Mouse (Mus musculus) embryonic facial prominence, embryonic 11.5 days (tissue): ENCODE data around the gene Itm2c. TPM values are rescaled to one million over a fixed set of nuclear protein-coding genes. Genes with fewer than 3 reads are reported as not detected.

Source experiments
- ATAC-seq: fragments of 200-750 bp; cut with Nextera tagmentation; replicated peaks from 2 replicates; pipeline ENCODE4 v1.8.0; 2017; ENCODE audit warnings: low read depth; ENCODE audit not compliant: insufficient number of reproducible peaks, low FRiP score, low TSS enrichment
- DNase-seq: peaks from one replicate; pipeline ENCODE4 v3.0.0-alpha.2; 2015; ENCODE audit warnings: low spot score
- H3K27ac ChIP-seq: fragments of 300-500 bp; sonication (generic); replicated peaks from 2 replicates; pipeline ENCODE4 v1.5.1; 2014; ENCODE audit warnings: mild to moderate bottlenecking, low read depth, low read length, control low read depth
- H3K27me3 ChIP-seq: fragments of 300-500 bp; sonication (generic); 2 replicates; pipeline ENCODE4 v1.6.1; 2014; ENCODE audit warnings: mild to moderate bottlenecking, low read length, moderate library complexity, mixed read lengths; ENCODE audit not compliant: control insufficient read depth, insufficient read depth
- H3K36me3 ChIP-seq: fragments of 300-500 bp; sonication (generic); replicated peaks from 2 replicates; pipeline ENCODE4 v1.6.1; 2014; ENCODE audit warnings: low read depth, mild to moderate bottlenecking, low read length, moderate library complexity, mixed read lengths; ENCODE audit not compliant: control insufficient read depth, insufficient read depth
- H3K4me1 ChIP-seq: fragments of 300-500 bp; sonication (generic); 2 replicates; pipeline ENCODE4 v1.6.1; 2014; ENCODE audit warnings: low read length, mixed read lengths; ENCODE audit not compliant: control insufficient read depth, insufficient read depth
- H3K4me2 ChIP-seq: fragments of 300-500 bp; sonication (generic); 2 replicates; pipeline ENCODE4 v1.6.1; 2014; ENCODE audit warnings: low read depth, mild to moderate bottlenecking, control low read depth, low read length, moderate library complexity
- H3K4me3 ChIP-seq: fragments of 300-500 bp; sonication (generic); 2 replicates; pipeline ENCODE4 v1.5.1; 2014; ENCODE audit warnings: low read depth, low read length, control low read depth
- H3K9ac ChIP-seq: fragments of 300-500 bp; sonication (generic); replicated peaks from 2 replicates; pipeline ENCODE4 v1.6.1; 2014; ENCODE audit warnings: mild to moderate bottlenecking, control low read depth, low read length
- H3K9me3 ChIP-seq: fragments of 300-500 bp; sonication (generic); replicated peaks from 2 replicates; pipeline ENCODE4 v1.6.1; 2016; ENCODE audit warnings: mild to moderate bottlenecking, low read length, inconsistent platforms, mixed read lengths; ENCODE audit not compliant: control insufficient read depth
- WGBS: fragments of 180-500 bp; shearing (Covaris S2); extraction: QIAGEN DNeasy Blood & Tissue Kit; methylation state at CpG from one replicate; pipeline ENCODE4 v1.1.7; 2014; 5-methylcytosine and 5-hydroxymethylcytosine counted together
- polyA plus RNA-seq: library from polyadenylated mRNA; unstranded; fragments of >200 nt; fragmentation: Nextera tagmentation; extraction: Ambion mirVana; gene quantifications from 2 replicates; pipeline ENCODE4 v1.2.1, GENCODE M21; 2014

Itm2c gene
- polyA plus RNA-seq, 1 experiment from 2014 or later: 133 TPM

- no peak for ATAC-seq
- Histone ChIP-seq H3K9ac (no peak overlapping the region), H3K27ac (no peak overlapping the region), H3K4me3 (no peak overlapping the region), H3K4me2 (no peak overlapping the region), H3K27me3 (no peaks in the 10 kb centered on the region), H3K9me3 (no peaks in the 10 kb centered on the region), H3K4me1 (no peaks in the 10 kb centered on the region), H3K36me3 (no peaks in the 10 kb centered on the region)
- no peak for DNase-seq
- WGBS: 92% methylated on average over 2 of the region's 2 CpGs
Observed at GRCm38 (mm10) chr1:85949085-85949684, 55.1 kb downstream of the Itm2c start.

DNA sequence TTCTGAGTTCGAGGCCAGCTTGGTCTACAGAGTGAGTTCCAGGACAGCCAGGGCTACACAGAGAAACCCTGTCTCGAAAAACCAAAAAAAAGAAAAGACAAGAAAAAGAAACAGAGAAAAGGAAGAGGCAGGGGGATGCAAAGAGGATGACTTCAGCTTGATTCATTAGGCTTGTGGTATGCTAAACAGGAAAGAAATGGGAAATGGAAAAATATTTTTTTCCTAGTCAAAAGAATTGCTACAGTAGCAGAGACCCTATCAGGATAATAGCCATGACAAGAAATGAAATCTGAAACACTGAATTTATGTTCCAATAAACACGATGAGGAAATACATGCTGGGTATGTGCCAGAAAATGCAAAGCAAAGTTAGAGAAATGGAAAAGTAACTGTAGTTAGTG lies 61.1 kb downstream of the Itm2c start:
- Histone ChIP-seq H3K4me3 (no peak overlapping the region), H3K4me2 (no peak overlapping the region), H3K4me1 (no peaks in the 10 kb centered on the region), H3K9me3 (no peaks in the 10 kb centered on the region), H3K9ac (no peak overlapping the region), H3K27ac (no peak overlapping the region), H3K36me3 (no peaks in the 10 kb centered on the region), H3K27me3 (no peaks in the 10 kb centered on the region)
- ATAC-seq (no peak), DNase-seq (no peak)
- WGBS: 76% methylated on average over 3 of the region's 3 CpGs

DNA sequence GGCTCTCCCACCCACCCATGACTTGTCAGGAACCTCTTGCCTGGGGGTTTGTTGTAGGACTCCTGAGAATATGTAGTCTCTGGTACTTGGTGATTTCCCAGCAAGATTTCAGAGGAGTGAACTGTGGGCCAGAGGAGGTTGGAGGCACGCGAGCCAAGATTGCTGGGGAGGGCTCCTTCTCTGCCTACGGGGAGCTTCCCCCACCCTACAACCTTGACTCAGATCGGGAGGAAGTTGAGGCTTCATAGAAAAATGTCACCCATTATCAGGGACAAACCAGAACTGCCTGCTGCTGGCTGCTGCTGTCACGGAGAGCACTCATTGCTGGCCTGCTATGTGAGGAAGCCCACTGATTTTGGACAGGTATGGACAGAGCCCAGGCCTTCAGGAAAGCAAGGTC lies 63.2 kb downstream of the Itm2c start:
- Histone ChIP-seq H3K4me2 (no peak overlapping the region), H3K27me3 (no peaks in the 10 kb centered on the region), H3K9me3 (no peaks in the 10 kb centered on the region), H3K9ac (no peak overlapping the region), H3K4me1 (no peaks in the 10 kb centered on the region), H3K4me3 (no peak overlapping the region), H3K27ac (no peak overlapping the region), H3K36me3 (no peaks in the 10 kb centered on the region)
- WGBS: 82% methylated on average over 5 of the region's 5 CpGs
- ATAC-seq (no peak), DNase-seq (no peak)

GRCm38 (mm10) chr1:85957942-85958619 lies 64.0 kb downstream of the Itm2c start:
- DNase-seq (no peak), ATAC-seq (no peak; the same call in none of the 2 replicates)
- H3K27me3 ChIP-seq: no peaks in the 10 kb centered on the region
- no peaks in the 10 kb centered on the region for H3K36me3 ChIP-seq
- H3K4me2 ChIP-seq: no peak overlapping the region
- H3K4me1 ChIP-seq: no peaks in the 10 kb centered on the region
- WGBS: 49% methylated on average over 9 of the region's 9 CpGs
- no peak overlapping the region for H3K9ac ChIP-seq
- no peak overlapping the region for H3K27ac ChIP-seq
- H3K4me3 ChIP-seq: no peak overlapping the region
- H3K9me3 ChIP-seq: no peaks in the 10 kb centered on the region

Other genes starting within 250 kb of the Itm2c start
- gene Sp100, start 244.3 kb upstream of the Itm2c start, polyA plus RNA-seq: 0.25 and 0.54 TPM in 2 replicates
- 1.3 and 1.7 TPM in 2 replicates for gene A630001G21Rik, start 115.6 kb upstream of the Itm2c start, polyA plus RNA-seq
- gene Cab39, start 100.8 kb upstream of the Itm2c start, polyA plus RNA-seq: 49.1 and 61.5 TPM in 2 replicates
- gene 4933407L21Rik, start 34.2 kb downstream of the Itm2c start, polyA plus RNA-seq: not detected in 2 replicates
- gene Gpr55, start 66.7 kb downstream of the Itm2c start, polyA plus RNA-seq: not detected in 2 replicates
- not detected in 2 replicates for gene Spata3, start 122.5 kb downstream of the Itm2c start, polyA plus RNA-seq
- 0.25 and 0.40 TPM in 2 replicates for gene 2810459M11Rik, start 151.6 kb downstream of the Itm2c start, polyA plus RNA-seq
- 244 and 245 TPM in 2 replicates for gene Psmd1, start 170.1 kb downstream of the Itm2c start, polyA plus RNA-seq
- gene Htr2b, start 217.7 kb downstream of the Itm2c start, polyA plus RNA-seq: 0.10 TPM in 1 of 2 replicates, not detected in the other
- gene Gm21972, start 239.4 kb downstream of the Itm2c start, polyA plus RNA-seq: 0.89 and 0.90 TPM in 2 replicates